Mouse (Mus musculus) gastrocnemius, postnatal 14 days (tissue): ENCODE data around the gene Slc23a3. TPM values are rescaled to one million over a fixed set of nuclear protein-coding genes. Genes with fewer than 3 reads are reported as not detected.
A peak's percentile ranks its signal among the peaks of the same experiment; 100 is the strongest.

Source experiments
- DNase-seq: peaks from one replicate; pipeline ENCODE4 v3.0.0; 2021; ENCODE audit warnings: mixed read lengths
- intact Hi-C: fragments of 180-260 bp; cut with DNase I; formaldehyde crosslinking; loops from one replicate; pipeline ENCODE4 v1.15.1; 2025; ENCODE audit warnings: low total_unique reads
- long read RNA-seq, 2 experiments: library from polyadenylated mRNA; stranded (forward); transcript quantifications; one replicate each; pipeline ENCODE4 v2.0.0; 2021
- total RNA-seq, 2 experiments: library from RNA; stranded (reverse); gene quantifications; 2 replicates each; pipeline ENCODE4 v1.2.3; 2021

Slc23a3 gene
- under 1 TPM in 1 of 2 experiments, not detected in 1; 0.11 TPM for total RNA-seq
- long read RNA-seq, experiment 1, result 0 reads
- long read RNA-seq, experiment 2, result 0 reads

DNA sequence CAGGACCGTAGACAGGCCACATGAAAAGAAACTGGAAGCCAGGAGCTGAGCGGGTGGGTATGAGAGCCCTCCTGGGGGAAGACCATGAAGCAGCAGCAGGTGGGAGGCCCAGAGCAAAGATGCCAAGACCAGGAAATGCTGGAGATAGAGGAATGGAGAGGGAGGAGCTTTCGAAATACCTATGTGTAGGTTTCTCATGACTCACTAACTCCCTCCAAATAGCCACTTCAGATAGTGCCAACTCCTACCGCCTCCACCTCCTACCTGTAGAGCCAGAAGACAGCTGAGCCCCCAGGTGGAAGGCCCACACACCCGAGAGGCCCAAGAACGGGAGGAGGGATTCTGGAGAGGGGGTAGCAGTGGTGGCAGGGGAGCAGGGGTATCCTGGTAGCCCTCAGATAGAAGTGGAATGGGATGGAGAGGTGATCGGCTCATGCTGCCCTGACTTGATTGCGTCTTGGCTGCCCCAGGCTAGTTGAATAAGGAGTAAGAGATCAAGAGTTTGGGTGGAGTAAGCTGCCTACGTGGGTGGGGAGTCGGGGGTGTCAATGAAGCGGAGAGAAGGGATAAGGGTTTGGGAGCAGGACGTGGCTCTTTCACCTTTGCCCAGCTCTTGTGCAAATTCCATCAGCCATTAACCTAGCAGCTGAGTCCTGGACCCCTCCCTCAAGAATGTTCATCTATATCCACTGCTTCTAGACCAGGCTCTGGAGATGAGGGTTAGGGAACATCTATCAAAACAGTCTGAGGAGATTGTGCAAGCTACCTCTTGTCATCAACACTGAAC lies at the start of gene Slc23a3:
Gene Slc23a3 (minus strand): TSS at position 470 of the 787 bp plus-strand sequence.
- intact Hi-C loops, result no loop called here
- DNase-seq, result no peak

DNA sequence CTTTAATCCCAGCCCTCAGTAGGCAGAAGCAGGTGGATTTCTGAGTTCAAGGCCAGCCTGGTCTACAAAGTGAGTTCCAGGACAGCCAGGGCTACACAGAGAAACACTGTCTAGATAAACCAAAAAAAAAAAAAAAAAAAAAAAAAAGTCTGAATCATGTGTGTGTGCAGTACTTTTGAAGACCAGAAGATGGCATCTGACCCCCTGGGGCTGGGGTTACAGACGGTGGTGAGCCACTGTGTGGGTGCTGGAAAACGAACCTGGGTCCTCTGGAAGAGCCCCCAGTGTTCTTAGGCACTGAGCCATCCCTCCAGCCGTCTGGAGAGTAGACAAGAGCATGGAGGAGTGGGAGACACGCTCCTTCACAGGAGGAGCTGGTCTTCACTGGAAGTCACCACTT lies 48.5 kb upstream of the Slc23a3 start:
- DNase-seq, result no peak
- intact Hi-C loops, result no loop called here

DNA sequence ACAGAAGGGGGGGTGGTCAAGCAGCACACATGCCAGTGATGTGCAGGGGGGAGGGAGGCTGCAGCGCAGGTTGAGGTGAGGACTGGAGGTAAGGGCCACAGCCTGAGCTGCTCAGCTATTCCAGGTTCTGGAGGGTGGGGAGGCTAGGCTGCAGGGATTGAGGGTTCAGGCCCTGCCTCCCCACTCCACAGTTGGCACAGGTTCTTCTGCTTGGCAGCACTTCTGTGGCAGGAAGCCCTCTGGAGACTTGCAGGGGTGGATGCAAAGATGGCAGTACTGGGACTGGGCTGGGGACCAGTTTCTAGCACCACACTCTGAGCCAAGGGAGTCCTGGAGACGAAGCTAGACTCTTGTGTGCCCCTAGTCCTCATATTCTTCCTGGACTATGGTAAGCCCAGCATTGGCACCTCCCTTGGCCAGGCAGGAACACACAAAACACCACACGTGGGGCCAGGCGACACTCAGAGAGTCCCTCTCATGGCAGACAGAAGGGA lies 47.7 kb upstream of the Slc23a3 start:
- intact Hi-C loops, result no loop called here
- DNase-seq, result no peak

DNA sequence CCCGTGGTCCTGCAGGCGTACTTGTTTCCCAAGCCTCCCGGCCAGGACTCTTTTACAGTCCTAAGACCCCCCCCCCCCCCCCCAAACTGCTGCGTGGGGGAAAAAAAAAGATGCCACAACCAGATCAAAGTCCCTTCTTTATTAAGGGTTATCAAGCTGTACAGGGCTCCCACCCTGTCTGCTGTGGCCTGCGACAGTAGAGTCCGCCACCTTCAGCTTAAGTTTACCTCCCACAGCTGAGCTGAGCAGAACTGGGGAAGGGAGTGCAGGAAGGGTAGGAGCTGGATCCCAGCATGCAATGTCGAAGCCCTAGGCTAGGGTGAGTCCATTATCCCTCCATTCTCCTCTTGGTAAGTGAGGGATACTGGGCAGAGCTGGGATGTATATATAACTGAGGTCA lies 47.1 kb upstream of the Slc23a3 start:
- intact Hi-C loops, result no loop called here
- DNase-seq, result no peak

DNA sequence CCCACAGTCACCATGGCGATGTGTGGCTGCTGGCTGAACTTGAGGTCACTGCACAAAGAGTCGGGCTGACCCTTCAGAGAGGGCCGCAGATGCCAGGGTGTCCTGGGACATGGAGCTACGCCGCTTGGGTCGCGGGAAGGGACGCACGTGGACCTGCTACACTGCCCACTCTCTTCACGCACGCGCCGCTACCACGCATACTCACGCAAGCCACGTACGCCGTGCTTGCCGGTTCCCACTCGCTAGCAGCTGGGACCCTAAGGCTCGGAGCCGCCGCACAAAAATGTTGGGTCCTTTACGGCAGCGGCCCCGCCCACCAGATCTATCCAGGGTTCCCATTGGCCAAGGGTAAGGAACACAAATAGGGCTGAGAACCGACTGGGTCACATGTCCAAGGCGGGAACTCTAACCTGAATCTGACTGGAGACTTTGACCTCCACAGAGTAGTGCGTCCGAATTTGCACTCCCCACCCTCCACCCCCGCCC lies 46.5 kb upstream of the Slc23a3 start, which contains the start of gene Abcb6:
Gene Abcb6 (minus strand): TSS at position 288 of the 486 bp plus-strand sequence.
- intact Hi-C loops, result no loop called here
- DNase-seq, result peak; percentile 89

DNA sequence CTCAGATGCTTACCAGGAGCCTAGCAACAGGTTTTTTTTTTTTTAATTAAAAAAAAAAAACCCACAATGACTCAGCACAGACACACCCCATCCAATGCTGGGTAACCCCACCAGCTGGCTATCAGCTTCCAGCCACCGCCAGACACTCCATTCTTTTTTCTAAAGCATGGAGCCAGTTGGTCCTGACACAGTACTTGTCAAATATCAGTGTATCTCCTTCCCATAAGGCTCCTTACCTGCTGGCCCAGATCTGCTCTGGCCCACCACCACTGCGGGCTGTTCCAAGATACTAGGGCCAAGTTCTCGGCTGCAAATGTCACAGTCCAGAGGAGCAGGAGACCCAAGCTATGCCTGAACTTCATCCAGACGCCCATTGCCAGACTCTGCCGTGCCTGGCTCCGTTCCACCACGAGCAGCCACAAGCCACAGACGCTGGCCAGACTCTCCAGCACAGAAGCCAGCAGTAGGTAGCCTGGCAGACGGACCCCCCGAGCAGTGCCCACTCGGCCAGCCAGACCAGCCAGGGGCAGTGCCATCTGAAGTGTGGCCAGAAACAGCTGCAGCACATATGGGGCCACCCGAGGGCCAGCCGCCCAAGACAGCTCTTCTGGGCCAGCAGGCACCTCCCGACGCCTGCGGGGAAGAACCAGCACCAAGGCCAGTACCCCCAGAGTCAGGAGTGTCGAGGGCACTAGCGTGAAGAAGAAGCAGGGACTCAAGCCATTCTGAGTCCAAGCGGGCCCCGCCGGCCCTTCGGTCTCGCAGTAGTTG lies 45.8 kb upstream of the Slc23a3 start:
- peak; percentile 67 for DNase-seq
- intact Hi-C loops, result no loop called here

DNA sequence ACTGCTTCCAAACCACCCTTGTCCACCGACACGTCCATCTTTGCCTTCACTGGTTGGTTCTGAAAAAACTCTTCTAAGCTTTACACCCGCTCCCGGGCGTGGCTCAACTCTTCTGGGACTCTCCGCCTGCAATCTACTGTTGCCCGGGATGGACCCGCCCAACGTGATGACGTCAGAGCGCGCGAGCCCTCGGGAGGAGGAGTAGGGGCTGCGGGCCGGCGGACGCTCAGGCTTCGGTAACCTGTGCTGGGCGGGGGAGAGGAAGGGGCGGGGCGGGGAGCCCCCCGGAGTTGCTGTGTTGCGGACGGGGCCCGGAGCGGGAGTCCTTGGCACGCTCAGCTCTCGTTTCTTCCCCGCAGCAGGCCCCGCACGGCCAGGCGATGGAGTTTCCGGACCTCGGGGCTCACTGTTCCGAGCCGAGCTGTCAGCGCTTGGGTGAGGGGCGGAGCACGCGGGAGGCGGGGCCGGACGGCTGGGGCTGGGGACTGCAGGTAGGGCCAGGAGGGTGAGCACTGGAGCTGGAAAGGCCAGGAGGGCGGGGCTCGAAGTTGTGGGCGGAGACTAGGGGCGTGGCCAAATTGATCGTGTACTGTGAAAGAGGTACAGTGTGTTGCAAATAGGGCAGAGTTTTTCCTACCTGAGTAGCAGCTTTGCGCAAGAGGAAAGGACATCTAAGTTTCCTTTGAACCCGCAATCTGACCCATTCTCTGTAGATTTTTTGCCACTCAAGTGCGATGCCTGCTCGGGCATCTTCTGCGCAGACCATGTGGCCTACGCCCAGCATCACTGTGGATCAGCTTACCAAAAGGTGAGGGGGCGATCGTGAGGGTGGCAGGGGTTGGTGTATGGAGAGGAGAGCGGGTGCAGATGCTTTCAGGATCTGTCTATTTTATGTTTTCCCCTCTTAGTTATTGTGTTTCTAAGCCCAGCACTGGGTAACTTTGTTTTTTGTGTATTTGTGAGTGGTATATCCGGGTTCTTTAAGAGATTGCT lies 35.1 kb upstream of the Slc23a3 start, which contains the start of gene Zfand2b:
Gene Zfand2b (plus strand): TSS at position 175 of the 993 bp plus-strand sequence.
- intact Hi-C loops, result no loop called here
- DNase-seq, result peak; percentile 98

DNA sequence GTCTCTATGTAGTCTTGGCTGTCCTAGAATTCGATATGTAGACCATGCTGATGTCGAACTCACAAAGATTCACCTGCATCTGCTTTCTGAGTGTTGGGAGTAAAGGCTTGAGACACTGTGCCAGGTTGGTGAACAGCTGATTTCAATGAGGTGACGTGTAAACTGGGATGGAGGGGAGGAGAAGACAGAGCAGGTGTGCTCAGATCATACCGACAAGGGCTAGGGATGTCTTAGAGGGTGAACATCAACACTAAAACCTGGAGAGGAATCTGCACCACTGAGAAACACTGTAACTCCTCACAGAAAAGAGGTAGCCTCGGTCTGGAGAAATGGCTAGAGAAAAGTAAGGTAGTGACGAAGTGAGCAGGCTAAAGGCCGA lies 34.4 kb upstream of the Slc23a3 start:
- intact Hi-C loops, result no loop called here
- no peak for DNase-seq

DNA sequence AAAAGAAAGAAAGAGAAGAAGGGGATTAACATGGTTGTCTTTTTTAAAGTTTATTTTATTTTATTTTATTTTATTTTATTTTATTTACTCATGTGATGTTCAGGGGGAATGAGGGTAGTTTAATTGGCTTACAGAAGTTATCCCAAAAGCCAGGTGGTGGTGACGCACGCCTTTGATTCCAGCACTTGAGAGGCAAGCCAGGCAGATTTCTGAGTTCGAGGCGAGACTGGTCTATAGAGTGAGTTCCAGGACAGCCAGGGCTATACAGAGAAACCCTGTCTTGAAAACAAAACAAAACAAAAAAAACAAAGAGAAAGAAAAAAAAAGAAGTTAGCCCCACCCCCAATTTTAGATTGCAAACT lies 26.5 kb upstream of the Slc23a3 start:
- DNase-seq, result no peak
- intact Hi-C loops, result no loop called here

DNA sequence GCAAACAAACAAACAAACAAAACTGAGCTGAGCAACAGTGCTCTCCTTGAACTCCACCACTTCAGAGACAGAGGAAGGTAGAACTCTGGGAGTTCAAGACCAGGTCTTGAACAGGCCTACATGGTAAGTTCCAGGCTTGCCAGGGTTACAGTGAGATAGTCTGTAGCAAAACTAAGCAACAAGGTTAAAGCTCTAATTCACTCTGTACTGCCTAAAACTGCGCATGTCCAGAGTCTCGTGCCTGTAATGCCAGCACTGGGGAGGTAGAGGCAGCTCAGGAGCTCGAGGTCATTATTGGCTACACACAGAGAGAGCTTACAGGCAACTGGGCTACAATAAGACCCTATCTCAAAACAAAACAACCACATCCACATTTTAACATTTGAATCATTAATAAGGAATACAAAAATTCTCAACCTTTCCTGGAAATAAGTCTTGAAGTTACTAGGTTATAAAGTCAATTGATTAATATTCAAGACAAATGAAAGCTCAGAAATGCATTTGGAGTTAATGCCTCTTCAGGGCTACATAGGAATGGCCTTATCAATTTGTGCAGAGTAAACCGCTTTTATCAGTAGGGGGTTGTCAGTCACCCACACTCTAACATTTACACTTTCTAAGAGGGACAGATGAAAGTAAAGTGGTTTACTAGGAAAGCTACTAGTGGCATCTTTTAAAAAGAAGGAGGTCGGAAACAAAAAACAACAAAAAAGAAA lies 26.0 kb upstream of the Slc23a3 start:
- DNase-seq, result no peak
- intact Hi-C loops, result no loop called here

DNA sequence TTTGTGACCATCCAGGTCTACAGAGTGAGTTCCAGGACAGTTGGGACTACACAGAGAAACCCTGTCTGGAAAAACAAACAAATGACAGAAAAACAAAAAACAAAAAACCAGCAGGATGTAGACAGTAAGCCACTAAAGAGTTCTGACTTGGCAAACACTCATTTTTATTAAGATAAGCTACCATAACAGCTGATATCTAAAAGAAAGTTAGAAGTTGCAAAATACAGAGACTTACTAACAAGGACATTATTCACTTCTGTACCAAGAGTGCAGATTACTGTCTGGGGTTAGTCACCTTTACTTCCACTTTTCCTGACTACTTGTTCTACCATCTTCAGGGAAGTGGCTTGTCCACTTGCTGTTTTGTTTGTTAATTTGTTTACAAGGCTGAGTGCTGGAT lies 25.3 kb upstream of the Slc23a3 start:
- intact Hi-C loops, result no loop called here
- DNase-seq, result no peak

DNA sequence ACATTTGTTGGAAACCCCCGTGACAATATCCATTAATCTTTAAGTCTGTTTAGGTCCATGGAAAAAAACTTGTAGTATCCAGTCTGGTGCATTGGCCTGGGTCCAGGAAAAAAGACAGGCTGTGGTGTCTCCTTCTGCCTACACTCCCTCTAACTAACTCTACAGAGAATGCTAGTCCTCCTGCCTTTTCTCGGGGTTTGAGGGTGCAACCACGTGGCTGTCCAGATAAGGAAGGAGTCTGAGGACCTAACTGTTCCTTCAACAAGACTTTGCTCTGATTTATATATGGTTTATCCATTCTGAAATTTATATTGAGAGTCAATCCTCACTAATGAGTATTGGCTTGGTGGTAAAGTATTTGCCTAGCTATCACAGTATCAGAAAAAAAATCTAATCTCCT lies 22.1 kb upstream of the Slc23a3 start:
- no peak for DNase-seq
- intact Hi-C loops, result no loop called here

DNA sequence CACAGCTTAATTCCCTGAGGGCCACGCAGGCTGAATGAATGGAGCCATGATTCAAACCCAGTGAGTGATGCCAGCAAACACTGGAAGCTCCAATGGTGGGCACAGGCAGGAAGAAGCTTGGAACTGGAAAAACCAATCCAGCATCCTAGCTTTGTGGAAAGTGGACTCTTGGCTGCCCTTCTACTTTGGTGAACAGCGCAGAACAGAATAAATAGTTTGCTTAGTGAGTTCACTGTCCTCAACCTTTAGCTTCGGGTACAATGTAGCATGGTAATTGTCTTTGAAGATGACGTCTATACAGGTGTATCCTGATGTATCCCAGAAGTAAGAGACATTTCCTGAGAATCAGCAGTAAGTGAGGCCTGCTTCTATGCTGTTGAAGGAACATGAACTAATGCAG lies 15.0 kb upstream of the Slc23a3 start:
- DNase-seq, result no peak
- intact Hi-C loops, result no loop called here

DNA sequence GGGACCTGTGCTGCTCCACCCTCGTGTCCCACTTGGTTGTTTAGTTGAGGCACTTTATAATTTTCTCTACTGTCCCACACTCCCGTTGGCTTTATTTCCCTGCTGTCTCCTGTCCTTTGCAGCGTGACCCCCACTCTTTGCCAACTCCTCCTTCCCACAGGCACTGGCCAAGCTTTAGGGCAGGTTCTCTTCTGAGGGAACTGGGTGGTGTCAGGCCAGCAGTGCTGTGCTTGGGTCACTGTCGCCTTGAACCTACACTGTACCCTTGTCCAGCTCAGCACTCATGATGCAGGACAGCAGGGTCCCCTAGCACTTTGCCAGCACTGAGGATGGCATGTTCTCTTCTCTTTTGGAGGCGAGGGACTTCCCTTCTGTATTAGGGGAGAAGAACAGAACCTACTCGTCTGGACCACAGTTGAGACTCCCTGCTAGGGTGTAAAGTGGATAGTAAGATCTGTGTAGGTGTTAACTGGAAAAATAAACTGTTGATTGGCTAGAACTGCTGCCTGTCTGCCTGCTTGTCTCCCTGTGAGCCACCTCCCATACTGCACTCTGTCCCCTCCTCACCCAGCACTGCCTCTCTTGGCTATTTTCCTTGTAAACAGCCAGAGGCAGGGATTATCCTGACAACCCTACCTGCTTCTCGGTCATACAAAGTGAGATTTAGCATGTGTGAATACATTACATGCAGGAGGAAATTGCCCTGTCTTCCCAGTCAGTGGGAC lies 13.9 kb upstream of the Slc23a3 start:
- no peak for DNase-seq
- intact Hi-C loops, result no loop called here

DNA sequence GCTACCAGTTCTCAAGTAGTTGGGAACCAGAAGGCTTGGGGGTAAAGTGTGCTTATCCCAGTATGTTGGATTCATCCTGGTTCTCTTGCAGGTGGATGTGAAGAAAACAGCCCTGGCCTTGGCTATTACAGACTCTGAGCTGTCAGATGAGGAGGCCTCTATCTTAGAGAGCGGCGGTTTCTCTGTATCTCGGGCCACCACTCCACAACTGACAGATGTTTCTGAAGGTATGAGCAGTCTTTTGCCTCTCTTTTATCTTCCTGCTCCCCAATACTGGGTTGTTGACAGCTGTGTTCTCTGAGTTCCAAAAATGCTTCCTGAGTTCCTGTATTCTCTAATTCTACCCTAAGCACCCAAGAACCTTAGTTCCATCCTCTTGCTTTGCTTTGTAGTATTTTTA lies 11.9 kb upstream of the Slc23a3 start:
- DNase-seq, result no peak

DNA sequence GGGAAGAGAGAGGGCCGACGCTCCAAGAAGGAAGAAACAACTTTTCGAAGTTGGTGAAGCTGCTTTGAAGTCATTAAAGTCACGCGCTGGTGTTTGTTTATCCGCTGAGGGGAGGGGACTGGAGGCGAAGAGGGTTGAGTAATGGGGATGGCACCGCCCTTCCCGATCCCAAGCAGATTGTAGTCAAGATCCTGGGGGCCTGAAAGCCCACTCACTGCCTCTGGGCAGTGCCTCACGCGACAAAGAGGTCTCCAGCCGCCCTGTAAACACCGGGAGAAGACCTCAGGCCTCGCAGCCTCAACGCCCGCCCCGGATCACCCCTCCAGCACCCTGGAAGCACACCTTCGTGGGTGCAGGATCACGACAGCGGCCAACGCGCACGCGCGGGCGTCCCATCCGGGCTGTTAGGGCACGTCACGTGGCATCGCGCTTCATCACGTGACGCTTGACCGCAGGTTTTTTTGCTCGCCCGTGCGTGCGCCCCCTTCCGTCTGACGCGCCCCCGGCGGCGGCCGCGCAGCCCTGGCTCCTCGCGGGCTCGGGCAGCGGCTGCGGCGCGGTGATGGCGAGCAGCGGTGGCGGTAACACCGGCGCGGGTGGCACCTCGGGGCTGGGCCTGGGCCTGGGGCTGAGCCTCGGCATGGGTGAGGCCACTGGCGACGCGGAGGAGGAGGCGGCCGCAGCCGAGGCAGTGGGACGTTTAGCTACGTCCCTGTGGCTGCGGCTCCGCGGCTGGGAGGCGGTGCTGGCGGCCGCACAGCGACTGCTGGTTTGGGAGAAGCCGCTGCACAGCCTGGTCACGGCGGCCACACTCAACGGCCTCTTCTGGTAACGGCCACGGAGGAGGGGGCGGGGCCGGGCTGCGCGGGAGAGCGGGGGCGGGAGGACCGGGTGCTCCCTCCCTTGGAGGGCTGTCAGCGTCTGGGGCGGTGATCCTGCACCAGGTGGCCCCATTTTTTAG lies 8.9 kb upstream of the Slc23a3 start, which contains the start of the genes Cnppd1 and Retreg2:
Gene Cnppd1 (minus strand): TSS at position 411 of the 961 bp plus-strand sequence.
Gene Retreg2 (plus strand): TSS at position 478 of the 961 bp plus-strand sequence.
- intact Hi-C loops, result no loop called here
- DNase-seq, result peak; percentile 96

More for the DNA sequence above, 11.9 kb upstream of the Slc23a3 start:
- intact Hi-C loops, result no loop called here
